Mouse (Mus musculus) MEL-GATA-1-ER (cell line): ENCODE results near the gene Dirc2.

Experiments
- DNase-seq: peaks from one replicate; pipeline ENCODE4 v3.0.0-alpha.2; 2012; ENCODE audit warnings: low read depth; ENCODE audit errors: extremely low read depth

Dirc2 gene

GRCm38 (mm10) chr16:35740357-35740756 lies 28.8 kb downstream of the Dirc2 start:
- DNase-seq: no peak

GRCm38 (mm10) chr16:35739548-35739947 lies 29.6 kb downstream of the Dirc2 start:
- DNase-seq: peak; percentile 17

GRCm38 (mm10) chr16:35738096-35738767 lies 30.9 kb downstream of the Dirc2 start:
- no peak for DNase-seq

- DNase-seq: peak; percentile 25
Observed at GRCm38 (mm10) chr16:35734038-35734437, 35.1 kb downstream of the Dirc2 start.

- DNase-seq: no peak
Observed at GRCm38 (mm10) chr16:35732096-35732495, 37.1 kb downstream of the Dirc2 start.

- DNase-seq: no peak
Observed at GRCm38 (mm10) chr16:35729151-35729738, 39.9 kb downstream of the Dirc2 start.

GRCm38 (mm10) chr16:35726601-35727000 lies 42.6 kb downstream of the Dirc2 start:
- DNase-seq: no peak

GRCm38 (mm10) chr16:35724561-35724960 lies 44.6 kb downstream of the Dirc2 start:
- no peak for DNase-seq

- no peak for DNase-seq
Observed at GRCm38 (mm10) chr16:35717761-35718160, 51.4 kb downstream of the Dirc2 start.

- DNase-seq: no peak
Observed at GRCm38 (mm10) chr16:35716257-35716656, 52.9 kb downstream of the Dirc2 start.

GRCm38 (mm10) chr16:35715771-35716170 lies 53.4 kb downstream of the Dirc2 start:
- DNase-seq: no peak

GRCm38 (mm10) chr16:35715350-35715749 lies 53.8 kb downstream of the Dirc2 start:
- DNase-seq: no peak

GRCm38 (mm10) chr16:35714689-35715088 lies 54.5 kb downstream of the Dirc2 start:
- DNase-seq: no peak

GRCm38 (mm10) chr16:35713606-35714005 lies 55.5 kb downstream of the Dirc2 start:
- no peak for DNase-seq

GRCm38 (mm10) chr16:35711004-35711403 lies 58.2 kb downstream of the Dirc2 start:
- DNase-seq: no peak

GRCm38 (mm10) chr16:35707004-35707403 lies 62.2 kb downstream of the Dirc2 start:
- DNase-seq: no peak

GRCm38 (mm10) chr16:35704796-35705195 lies 64.4 kb downstream of the Dirc2 start:
- DNase-seq: no peak

GRCm38 (mm10) chr16:35703763-35704679 lies 65.1 kb downstream of the Dirc2 start:
- DNase-seq: no peak

GRCm38 (mm10) chr16:35701823-35702222 lies 67.3 kb downstream of the Dirc2 start:
- no peak for DNase-seq

GRCm38 (mm10) chr16:35696103-35696502 lies 73.1 kb downstream of the Dirc2 start:
- DNase-seq: no peak

GRCm38 (mm10) chr16:35694250-35694846 lies 74.8 kb downstream of the Dirc2 start:
- DNase-seq: no peak

GRCm38 (mm10) chr16:35691606-35692005 lies 77.5 kb downstream of the Dirc2 start:
- no peak for DNase-seq
